Mouse (Mus musculus) B cell, adult 62 days (primary cell): ENCODE measurements around the gene Stag1. TPM values are rescaled to one million over a fixed set of nuclear protein-coding genes. Genes with fewer than 3 reads are reported as not detected.

ENCODE experiments used
- total RNA-seq: library from RNA; stranded (reverse); gene quantifications from 4 replicates; pipeline ENCODE4 v1.2.4, GENCODE M21; 2023

Stag1 gene
- total RNA-seq = 94.4 to 105 TPM (median 100 TPM) in 4 replicates

DNA sequence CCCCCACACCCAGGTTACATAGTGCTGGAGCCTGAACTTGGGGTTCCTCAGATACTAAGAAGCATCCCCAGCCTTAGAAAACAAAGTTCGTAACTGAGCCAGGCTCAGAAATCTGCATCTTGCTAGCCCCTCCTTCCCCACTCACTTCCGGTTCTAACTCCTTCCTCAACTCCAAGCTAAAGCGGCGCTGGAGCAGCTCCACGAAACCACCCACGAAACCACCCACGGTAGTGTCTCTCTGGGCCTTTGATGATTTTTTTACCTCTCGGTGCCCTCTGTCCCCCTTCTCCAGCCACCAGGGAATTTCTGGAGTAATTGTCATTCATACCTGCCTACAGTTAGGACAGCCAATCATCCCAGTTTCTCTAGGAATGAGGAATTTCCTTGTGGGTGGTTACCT, at the start of gene Stag1:
TSS of gene Stag1 (plus strand) at position 253 of the 400 bp plus-strand sequence.

DNA sequence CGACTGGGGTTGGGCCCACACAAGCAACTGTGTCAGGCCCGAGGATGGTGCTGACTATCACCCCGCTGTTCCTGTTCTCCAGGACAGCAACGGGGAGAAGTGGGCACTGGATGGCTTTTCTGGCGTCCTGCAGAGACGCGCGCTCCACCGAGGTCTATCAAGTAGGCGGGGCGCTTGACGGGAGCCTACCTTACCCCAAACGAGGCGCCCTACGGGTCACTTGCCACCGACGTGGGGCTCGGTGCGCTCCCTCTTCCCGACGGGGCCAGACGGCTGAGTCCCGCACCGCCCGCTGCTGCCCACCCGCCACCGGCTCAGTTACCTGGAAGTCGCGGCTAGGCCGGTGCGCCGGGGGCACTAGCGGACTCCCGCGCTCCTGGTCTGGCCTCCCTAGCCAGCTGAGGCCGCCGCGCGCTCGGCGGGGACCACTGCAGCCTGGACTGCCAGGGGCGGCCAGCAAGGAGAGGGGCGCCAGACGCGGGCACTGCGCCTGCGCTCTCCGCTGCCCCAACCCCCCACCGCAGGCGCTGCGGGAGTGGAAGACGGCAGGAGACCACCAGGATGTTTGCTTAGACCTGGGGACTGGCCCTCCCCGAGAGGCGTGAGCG, 26.9 kb upstream of the Stag1 start, which contains the start of gene Slc35g2:
TSS of gene Slc35g2 (minus strand) at position 465 of the 608 bp plus-strand sequence.

Other genes starting within 250 kb of the Stag1 start
- gene Il20rb, start 111.0 kb upstream of the Stag1 start, total RNA-seq = 3.3 to 4.4 TPM (median 4.0 TPM) in 4 replicates
- gene Nck1, start 51.7 kb upstream of the Stag1 start, total RNA-seq = 37.8 to 41.8 TPM (median 39.6 TPM) in 4 replicates
- not detected in 4 replicates for gene Slc35g2, start 26.7 kb upstream of the Stag1 start, total RNA-seq